Mouse (Mus musculus) A20 (cell line): ENCODE measurements around the gene Lclat1.
"Not testable (repeated sequence)": the region's sequence is repeated elsewhere in the genome, so short reads cannot be mapped to it uniquely, and the experiment has no call there.

Experiments
- DNase-seq: peaks from one replicate; pipeline ENCODE4 v3.0.0-alpha.2; 2011; ENCODE audit warnings: low read depth, low spot score

The Lclat1 gene

GRCm38 (mm10) chr17:73271797-73272600 is 164.2 kb downstream of the Lclat1 start:
- DNase-seq: no peak

- DNase-seq: peak; percentile 79
These were observed 166.0 kb downstream of the Lclat1 start for GRCm38 (mm10) chr17:73273809-73274208.

GRCm38 (mm10) chr17:73275066-73275465 is 167.3 kb downstream of the Lclat1 start:
- no peak for DNase-seq

- peak; percentile 17 for DNase-seq
These were observed 170.0 kb downstream of the Lclat1 start for GRCm38 (mm10) chr17:73277770-73278169.

- DNase-seq: not testable (repeated sequence)
These were observed 174.9 kb downstream of the Lclat1 start for GRCm38 (mm10) chr17:73282702-73283101.

DNA sequence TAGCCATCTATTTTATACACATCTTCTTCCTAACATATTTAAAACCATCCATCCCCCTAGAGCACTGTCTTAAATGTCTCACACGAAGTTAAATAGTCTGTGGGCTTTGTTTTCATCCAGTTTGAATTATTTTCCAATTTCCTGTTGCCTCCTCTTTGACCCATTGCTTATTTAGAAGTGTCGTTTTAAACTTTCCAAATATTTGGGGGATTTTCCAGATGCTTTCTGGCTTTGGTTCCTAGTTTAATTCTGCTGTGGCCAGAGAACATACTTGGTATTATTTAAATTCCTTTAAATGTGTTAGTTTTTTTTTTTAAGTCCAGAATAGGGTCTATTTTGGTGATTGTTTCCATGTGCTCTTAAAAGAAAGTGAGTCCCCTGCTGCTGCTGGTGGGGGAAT is 176.5 kb downstream of the Lclat1 start:
- DNase-seq: no peak
